ENCODE assay signal across 29 mouse cellular contexts in the genomic region with DNA sequence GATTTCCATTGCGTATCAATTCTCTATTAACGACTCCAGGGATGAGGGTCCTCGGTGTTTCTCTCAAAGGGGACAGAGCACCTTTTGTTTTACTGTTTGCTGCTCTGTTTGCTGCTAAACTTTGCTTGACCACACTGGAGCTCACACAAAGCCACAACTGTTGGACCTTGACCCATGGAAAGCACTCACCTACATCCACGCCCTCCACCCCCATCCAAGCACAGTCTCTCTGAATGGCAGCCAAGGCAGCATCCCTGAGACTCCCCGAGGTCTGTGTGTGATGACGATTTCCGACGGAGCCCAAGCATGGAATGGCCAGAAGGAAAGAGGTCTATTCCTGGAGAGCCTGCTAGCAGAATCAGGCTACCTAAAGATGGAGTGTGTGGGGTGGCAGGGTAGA. TPM values are rescaled to one million over a fixed set of nuclear protein-coding genes. Genes with fewer than 3 reads are reported as not detected.
A peak's percentile ranks its signal among the peaks of the same experiment; 100 is the strongest.
DNase-seq lines count a peak whose midpoint lies in the region; ATAC-seq and TF ChIP-seq lines count a peak whose summit lies in the region.
"Had no signal": no experiment of that assay in that cellular context is flagged by ENCODE, and none has a peak within 500 bp of the region (broad histone marks: within the 10 kb centered on the region; RNA-seq: fewer than 3 reads in every experiment).

No protein-coding gene starts in this region.

- ATAC-seq in midbrain, embryonic 11.5 days (ENCODE audit: low FRiP score) = no peak
- ATAC-seq in liver, postnatal 0 days = peak; percentile 71
- ATAC-seq: forebrain, embryonic 13.5 days; hindbrain, embryonic 16.5 days had no signal

- 74% methylated on average over 8 of the region's 8 CpGs for WGBS in midbrain, embryonic 11.5 days
- 78% methylated on average over 8 of the region's 8 CpGs for WGBS in midbrain, embryonic 10.5 days
- WGBS in liver, postnatal 0 days (ENCODE audit: insufficient replicate concordance) = 61% methylated on average over 8 of the region's 8 CpGs

- no peaks in the 10 kb centered on the region for H3K27me3 ChIP-seq in midbrain, embryonic 11.5 days (ENCODE audit: control insufficient read depth, insufficient read depth, low read length)
- H3K27me3 ChIP-seq in midbrain, embryonic 10.5 days (ENCODE audit: low read depth, poor library complexity, severe bottlenecking) = 0 out of 2 replicates have a peak, but pooled peaks cover 6% of the 10 kb centered on the region
- no peaks in the 10 kb centered on the region for H3K27me3 ChIP-seq in liver, postnatal 0 days (ENCODE audit: insufficient read depth, low read length)
- H3K27me3 ChIP-seq: embryonic facial prominence, embryonic 12.5 days; forebrain, embryonic 13.5 days; heart, embryonic 12.5 days had no signal

- peak; percentile 14 for DNase-seq in midbrain, embryonic 11.5 days (ENCODE audit: low spot score, missing footprints)
- no peak for DNase-seq in midbrain, embryonic 10.5 days (ENCODE audit: low spot score)
- peak; percentile 83 to 91 for DNase-seq in kidney, postnatal 36 days
- DNase-seq in liver, postnatal 0 days = peak; percentile 53
- DNase-seq in embryo, embryonic 10 days (ENCODE audit: low spot score) = no peak
- DNase-seq in gastrocnemius, postnatal 25 days = no peak
- DNase-seq in MN1 (ENCODE audit: low spot score) = no peak
- DNase-seq: cerebellum, adult 9-11 months; heart, adult 11 months; layer of hippocampus, adult 9-11 months; lung, adult 2 months; retina, postnatal 1 day; right cerebral cortex, postnatal 4 days; thymus, postnatal 36 days had no signal

- H3K4me2 ChIP-seq in midbrain, embryonic 11.5 days = no peak overlapping the region
- no peak overlapping the region for H3K4me2 ChIP-seq in liver, postnatal 0 days (ENCODE audit: low read depth, low read length)
- H3K4me2 ChIP-seq: embryonic facial prominence, embryonic 12.5 days; forebrain, embryonic 13.5 days; heart, embryonic 12.5 days had no signal

- no peaks in the 10 kb centered on the region for H3K36me3 ChIP-seq in midbrain, embryonic 11.5 days (ENCODE audit: control insufficient read depth, insufficient read depth, low read length)
- H3K36me3 ChIP-seq in midbrain, embryonic 10.5 days = no peaks in the 10 kb centered on the region
- H3K36me3 ChIP-seq in liver, postnatal 0 days (replicated peaks; ENCODE audit: insufficient read depth, low read length) = no peaks in the 10 kb centered on the region
- H3K36me3 ChIP-seq: embryonic facial prominence, embryonic 12.5 days; heart, embryonic 12.5 days had no signal

- TF ChIP-seq CTCF in liver, postnatal 0 days (IDR thresholded peaks at IDR 0.05; ENCODE audit: low read depth) = no peak

- 0 out of 2 replicates have a peak, but pooled peaks cover 4% of the 10 kb centered on the region for H3K4me1 ChIP-seq in midbrain, embryonic 11.5 days (ENCODE audit: control insufficient read depth, insufficient read depth, low read length)
- H3K4me1 ChIP-seq in midbrain, embryonic 10.5 days = peaks cover 20% of the 10 kb centered on the region
- H3K4me1 ChIP-seq in liver, postnatal 0 days (ENCODE audit: insufficient read depth) = peaks cover 7% of the 10 kb centered on the region; the same call in 1 of the 2 replicates
- H3K4me1 ChIP-seq: embryonic facial prominence, embryonic 12.5 days; forebrain, embryonic 13.5 days; megakaryocyte, embryonic 14.5 days had no signal

- H3K4me3 ChIP-seq in midbrain, embryonic 11.5 days (ENCODE audit: low read depth, low read length) = no peak overlapping the region
- no peak overlapping the region for H3K4me3 ChIP-seq in midbrain, embryonic 10.5 days
- H3K4me3 ChIP-seq in liver, postnatal 0 days (ENCODE audit: low read depth, low read length) = no peak overlapping the region
- H3K4me3 ChIP-seq: embryonic facial prominence, embryonic 12.5 days; erythroblast, embryonic 14.5 days; forebrain, embryonic 13.5 days; heart, embryonic 12.5 days; megakaryocyte, embryonic 14.5 days had no signal

- H3K9ac ChIP-seq in midbrain, embryonic 11.5 days (ENCODE audit: low read length) = no peak overlapping the region
- no peak overlapping the region for H3K9ac ChIP-seq in liver, postnatal 0 days (replicated peaks)
- H3K9ac ChIP-seq: embryonic facial prominence, embryonic 12.5 days; forebrain, embryonic 13.5 days; heart, embryonic 12.5 days had no signal

- no peaks in the 10 kb centered on the region for H3K9me3 ChIP-seq in midbrain, embryonic 11.5 days (ENCODE audit: control insufficient read depth, low read length)
- H3K9me3 ChIP-seq in midbrain, embryonic 10.5 days (replicated peaks) = no peaks in the 10 kb centered on the region
- H3K9me3 ChIP-seq in liver, postnatal 0 days (ENCODE audit: low read length) = no peaks in the 10 kb centered on the region
- H3K9me3 ChIP-seq: embryonic facial prominence, embryonic 12.5 days; forebrain, embryonic 13.5 days; heart, embryonic 12.5 days; megakaryocyte, embryonic 14.5 days had no signal

- TF ChIP-seq EP300 in liver, postnatal 0 days (IDR thresholded peaks at IDR 0.05; ENCODE audit: low read depth) = no peak

- no peak overlapping the region for H3K27ac ChIP-seq in midbrain, embryonic 11.5 days (ENCODE audit: low read depth, low read length)
- H3K27ac ChIP-seq in midbrain, embryonic 10.5 days (replicated peaks) = no peak overlapping the region
- peak overlapping the region; percentile 49; the same call in 1 of the 2 replicates for H3K27ac ChIP-seq in liver, postnatal 0 days (ENCODE audit: low read depth)
- H3K27ac ChIP-seq: embryonic facial prominence, embryonic 12.5 days; forebrain, embryonic 13.5 days had no signal

RNA-seq across cellular contexts. Expression of gene Lect2, which starts 12.8 kb away (rescaled TPM):
- polyA plus RNA-seq in midbrain, embryonic 11.5 days (2014; fragmentation: Nextera tagmentation; extraction: Ambion mirVana) = not detected in 2 replicates
- not detected in 2 replicates for polyA plus RNA-seq in midbrain, embryonic 10.5 days (2016; fragmentation: Nextera tagmentation; extraction: Ambion mirVana)
- polyA plus RNA-seq in liver, postnatal 0 days (2015; fragmentation: Nextera tagmentation; extraction: Ambion mirVana) = 79.5 and 93.6 TPM in 2 replicates
- total RNA-seq in gastrocnemius, postnatal 25 days (2021) = not detected
- total RNA-seq: CH12.LX; gastrocnemius, adult 8-10 months; heart, postnatal 25 days; left cerebral cortex, adult 8-10 months; MEL had no signal
- polyA plus RNA-seq: cortical plate, adult 2 months; embryonic facial prominence, embryonic 12.5 days; forebrain, embryonic 13.5 days; frontal cortex, adult 2 months; hindbrain, embryonic 16.5 days; limb, embryonic 11.5 days; lung, adult 2 months; neural tube, embryonic 11.5 days had no signal

RNA-seq across cellular contexts. Expression of gene Fbxl21, which starts 38.9 kb away (rescaled TPM):
- polyA plus RNA-seq in midbrain, embryonic 11.5 days (2014; fragmentation: Nextera tagmentation; extraction: Ambion mirVana) = 1.9 and 3.0 TPM in 2 replicates
- polyA plus RNA-seq in midbrain, embryonic 10.5 days (2016; fragmentation: Nextera tagmentation; extraction: Ambion mirVana) = 1.4 and 1.6 TPM in 2 replicates
- 1.2 and 1.5 TPM in 2 replicates for polyA plus RNA-seq in liver, postnatal 0 days (2015; fragmentation: Nextera tagmentation; extraction: Ambion mirVana)
- under 1 TPM in 1 of 2 experiments, not detected in 1; 0.51 TPM for total RNA-seq in gastrocnemius, postnatal 25 days (2021)
- total RNA-seq: CH12.LX, MEL had no signal
- polyA plus RNA-seq: erythroblast, embryonic 14.5 days had no signal

RNA-seq across cellular contexts. Expression of gene Tgfbi, which starts 48.2 kb away (rescaled TPM):
- polyA plus RNA-seq in midbrain, embryonic 11.5 days (2014; fragmentation: Nextera tagmentation; extraction: Ambion mirVana) = 20.2 and 25.3 TPM in 2 replicates
- 23.2 and 29.8 TPM in 2 replicates for polyA plus RNA-seq in midbrain, embryonic 10.5 days (2016; fragmentation: Nextera tagmentation; extraction: Ambion mirVana)
- polyA plus RNA-seq in liver, postnatal 0 days (2015; fragmentation: Nextera tagmentation; extraction: Ambion mirVana) = 24.9 and 26.8 TPM in 2 replicates
- total RNA-seq in gastrocnemius, postnatal 25 days (2021) = 10 to 100 TPM; 19.2 to 20.5 TPM
- total RNA-seq: CH12.LX, MEL had no signal

Comparison
In these comparisons a context has a peak if more than half of its experiments do, and no peak if none do; other contexts are left out.
1. DNase-seq: peak in midbrain, embryonic 11.5 days (single experiment), kidney, postnatal 36 days (2 of 2) and liver, postnatal 0 days (single experiment); none in midbrain, embryonic 10.5 days (single experiment), embryo, embryonic 10 days (single experiment), gastrocnemius, postnatal 25 days (single experiment) and MN1 (single experiment).
2. RNA of gene Lect2, which starts 12.8 kb away (polyA plus RNA-seq): 79.5 to 93.6 TPM in liver, postnatal 0 days; not detected in midbrain, embryonic 11.5 days and not detected in midbrain, embryonic 10.5 days; every median in the first group is over 10 times any median in the second.